Mouse (Mus musculus) MEL (cell line): ENCODE results near the gene Mcf2l. TPM values are rescaled to one million over a fixed set of nuclear protein-coding genes. Genes with fewer than 3 reads are reported as not detected.

ENCODE experiments used
- DNase-seq: peaks from one replicate; pipeline ENCODE4 v3.0.0; 2011; ENCODE audit warnings: low read depth, low spot score
- H3K27ac ChIP-seq: 2 replicates; pipeline ENCODE4 v1.5.1; 2012; ENCODE audit warnings: low read depth, mild to moderate bottlenecking, control low read depth, low read length, moderate library complexity; ENCODE audit not compliant: control insufficient read depth
- H3K27me3 ChIP-seq, 2 experiments: fragments of 150-350 bp in 1 of 2; sonication (generic) in 1 of 2; 2 replicates each; pipeline ENCODE4 v1.6.1; 2012; ENCODE audit warnings: low read length in 2 of 2, mild to moderate bottlenecking in 2 of 2, improper control_type of control experiment in 1 of 2, moderate library complexity in 1 of 2; ENCODE audit not compliant: insufficient read depth in 2 of 2, control insufficient read depth in 1 of 2
- H3K36me3 ChIP-seq, 2 experiments: 2 replicates each; pipeline ENCODE4 v1.6.1; 2012 to 2014; ENCODE audit warnings: low read length in 2 of 2, improper control_type of control experiment in 1 of 2, inconsistent platforms in 1 of 2, mild to moderate bottlenecking in 1 of 2; ENCODE audit not compliant: insufficient read depth in 2 of 2, control insufficient read depth in 1 of 2
- H3K4me1 ChIP-seq, 2 experiments: fragments of 150-350 bp in 1 of 2; sonication (generic) in 1 of 2; 2 replicates each; pipeline ENCODE4 v1.6.1; 2012; ENCODE audit warnings: low read length in 2 of 2, improper control_type of control experiment in 1 of 2, mild to moderate bottlenecking in 1 of 2; ENCODE audit not compliant: insufficient read depth in 2 of 2, control insufficient read depth in 1 of 2
- H3K4me3 ChIP-seq, 2 experiments: fragments of 150-350 bp in 1 of 2; sonication (generic) in 1 of 2; 2 replicates each; pipeline ENCODE4 v1.5.1; 2012; ENCODE audit warnings: low read depth in 2 of 2, low read length in 2 of 2, mild to moderate bottlenecking in 2 of 2, moderate library complexity in 2 of 2, control low read depth in 1 of 2, improper control_type of control experiment in 1 of 2; ENCODE audit not compliant: control insufficient read depth in 1 of 2, insufficient read depth in 1 of 2
- H3K79me2 ChIP-seq: 2 replicates; pipeline ENCODE4 v1.6.1; 2012; ENCODE audit warnings: mild to moderate bottlenecking, low read length, moderate library complexity; ENCODE audit not compliant: control insufficient read depth, poor library complexity, insufficient read depth
- H3K9ac ChIP-seq: 2 replicates; pipeline ENCODE4 v1.6.1; 2012; ENCODE audit warnings: low read depth, mild to moderate bottlenecking, control low read depth, low read length, moderate library complexity; ENCODE audit not compliant: control insufficient read depth, poor library complexity, severe bottlenecking
- H3K9me3 ChIP-seq: fragments of 150-350 bp; sonication (generic); replicated peaks from 2 replicates; pipeline ENCODE4 v1.6.1; 2012; ENCODE audit warnings: mild to moderate bottlenecking, low read length, improper control_type of control experiment, moderate library complexity; ENCODE audit not compliant: insufficient read depth
- CHD1 ChIP-seq: IDR thresholded peaks from 2 replicates; pipeline ENCODE4 v1.6.1; 2012; ENCODE audit warnings: low read depth, mild to moderate bottlenecking, inconsistent platforms, low read length, improper control_type of control experiment
- CTCF ChIP-seq, 3 experiments: IDR thresholded peaks in 2 of 3; conservative IDR thresholded peaks in 1 of 3; 2 replicates each; pipeline ENCODE4 v1.5.1; 2011 to 2012; ENCODE audit warnings: low read length in 3 of 3, low read depth in 2 of 3, mild to moderate bottlenecking in 2 of 3, improper control_type of control experiment in 1 of 3, inconsistent platforms in 1 of 3, mixed read lengths in 1 of 3, moderate library complexity in 1 of 3; ENCODE audit not compliant: control insufficient read depth in 1 of 3, insufficient read depth in 1 of 3, poor library complexity in 1 of 3, severe bottlenecking in 1 of 3
- JUND ChIP-seq: IDR thresholded peaks from 2 replicates; pipeline ENCODE4 v1.6.1; 2011; ENCODE audit warnings: low read depth, mild to moderate bottlenecking, improper control_type of control experiment, low read length
- KAT2A ChIP-seq: conservative IDR thresholded peaks from 2 replicates; pipeline ENCODE4 v1.6.1; 2012; ENCODE audit warnings: low read depth, low read length, improper control_type of control experiment, inconsistent platforms
- MAX ChIP-seq: IDR thresholded peaks from 2 replicates; pipeline ENCODE4 v1.6.1; 2011; ENCODE audit warnings: low read length, improper control_type of control experiment
- MEF2A ChIP-seq: IDR thresholded peaks from 2 replicates; pipeline ENCODE4 v1.6.1; 2014; ENCODE audit warnings: low read depth, mild to moderate bottlenecking, inconsistent platforms, low read length, improper control_type of control experiment; ENCODE audit not compliant: poor library complexity, insufficient replicate concordance, severe bottlenecking; ENCODE audit errors: extremely low read depth
- MXI1 ChIP-seq: IDR thresholded peaks from 2 replicates; pipeline ENCODE4 v1.6.1; 2011; ENCODE audit warnings: mild to moderate bottlenecking, low read depth, low read length, improper control_type of control experiment
- MYB ChIP-seq: IDR thresholded peaks from 2 replicates; pipeline ENCODE4 v1.6.1; 2011; ENCODE audit warnings: mild to moderate bottlenecking, low read depth, low read length, improper control_type of control experiment
- MYC ChIP-seq: IDR thresholded peaks from 2 replicates; pipeline ENCODE4 v1.6.1; 2011; ENCODE audit warnings: low read depth, mild to moderate bottlenecking, low read length, improper control_type of control experiment, moderate library complexity
- NRF1 ChIP-seq: IDR thresholded peaks from 2 replicates; pipeline ENCODE4 v1.6.1; 2014; ENCODE audit warnings: low read depth, mild to moderate bottlenecking, inconsistent platforms, low read length, improper control_type of control experiment, moderate library complexity; ENCODE audit not compliant: poor library complexity, insufficient read depth, severe bottlenecking
- POLR2AphosphoS5 ChIP-seq: IDR thresholded peaks from 2 replicates; pipeline ENCODE4 v1.6.1; 2012; ENCODE audit warnings: low read depth, borderline replicate concordance, mild to moderate bottlenecking, inconsistent platforms, low read length, moderate library complexity, mixed read lengths
- RAD21 ChIP-seq: IDR thresholded peaks from 2 replicates; pipeline ENCODE4 v1.6.1; 2011; ENCODE audit warnings: mild to moderate bottlenecking, low read depth, low read length, improper control_type of control experiment
- SMC3 ChIP-seq: IDR thresholded peaks from 2 replicates; pipeline ENCODE4 v1.6.1; 2011; ENCODE audit warnings: low read depth, low read length, improper control_type of control experiment
- TCF12 ChIP-seq: IDR thresholded peaks from 2 replicates; pipeline ENCODE4 v1.6.1; 2014; ENCODE audit warnings: low read depth, mild to moderate bottlenecking, inconsistent platforms, low read length, improper control_type of control experiment, moderate library complexity
- ZKSCAN1 ChIP-seq: IDR thresholded peaks from 2 replicates; pipeline ENCODE4 v1.6.1; 2012; ENCODE audit warnings: low read depth, mild to moderate bottlenecking, inconsistent platforms, low read length, improper control_type of control experiment, moderate library complexity
- polyA plus RNA-seq, 2 experiments: library from polyadenylated mRNA; stranded (reverse) in 1 of 2; unstranded in 1 of 2; fragments of >175 nt in 1 of 2; fragments of >200 nt in 1 of 2; gene quantifications; 2 replicates each; pipeline versions ENCODE4 v1.2.1 to v1.2.4; 2012; ENCODE audit warnings: low replicate concordance in 2 of 2, low read depth in 1 of 2; ENCODE audit not compliant: insufficient read length in 2 of 2, insufficient read depth in 1 of 2, missing spikeins in 1 of 2
- total RNA-seq: library from RNA; depleted of rRNA; stranded (reverse); fragments of 300-350 nt; gene quantifications from 2 replicates; pipeline ENCODE4 v1.2.3, GENCODE M21; 2012

Mcf2l gene
- total and polyA plus RNA-seq, 3 experiments, result 1.2 to 3.6 TPM; not detected in 1

- no peaks in the 10 kb centered on the region for H3K4me1 ChIP-seq
- no peak for DNase-seq
- H3K27ac ChIP-seq, result no peak overlapping the region
- H3K79me2 ChIP-seq, result no peaks in the 10 kb centered on the region
- H3K36me3 ChIP-seq, result no peaks in the 10 kb centered on the region
- no peak overlapping the region for H3K9ac ChIP-seq
- no peak for TF ChIP-seq MAX
- TF ChIP-seq MXI1, result no peak
- TF ChIP-seq, all 39 proteins: peak for 0
- no peaks in the 10 kb centered on the region for H3K9me3 ChIP-seq
- no peaks in the 10 kb centered on the region for H3K27me3 ChIP-seq
- no peak overlapping the region for H3K4me3 ChIP-seq
These were observed 74.3 kb downstream of the Mcf2l start for GRCm38 (mm10) chr8:12947604-12948573.

- H3K9me3 ChIP-seq, result no peaks in the 10 kb centered on the region
- no peaks in the 10 kb centered on the region for H3K27me3 ChIP-seq
- H3K36me3 ChIP-seq, result no peaks in the 10 kb centered on the region
- DNase-seq, result no peak
- H3K9ac ChIP-seq, result no peak overlapping the region
- H3K79me2 ChIP-seq, result no peaks in the 10 kb centered on the region
- no peak overlapping the region for H3K4me3 ChIP-seq
- TF ChIP-seq RAD21, result no peak
- TF ChIP-seq ZKSCAN1, result no peak
- no peak for TF ChIP-seq MEF2A
- TF ChIP-seq MYB, result no peak
- TF ChIP-seq MYC, result no peak
- TF ChIP-seq TCF12, result no peak
- no peak for TF ChIP-seq CHD1
- no peak for TF ChIP-seq SMC3
- TF ChIP-seq CTCF (IDR thresholded peaks at IDR 0.05 in 2 of 3, conservative IDR thresholded peaks at IDR 0.05 in 1 of 3; ENCODE audit: control insufficient read depth in 1 of 3, insufficient read depth in 1 of 3, low read depth in 2 of 3, low read length in 3 of 3, poor library complexity in 1 of 3, severe bottlenecking in 1 of 3), result no peak
- TF ChIP-seq JUND, result no peak
- no peak for TF ChIP-seq POLR2AphosphoS5
- TF ChIP-seq MAX, result no peak
- no peak for TF ChIP-seq KAT2A
- no peak for TF ChIP-seq NRF1
- no peaks in the 10 kb centered on the region for H3K4me1 ChIP-seq
- H3K27ac ChIP-seq, result no peak overlapping the region
These were observed 75.0 kb downstream of the Mcf2l start for GRCm38 (mm10) chr8:12948574-12948961.
